Mouse (Mus musculus) right cerebral cortex, postnatal 10 days (tissue): ENCODE measurements around the gene Pacsin1.

Experiments
- DNase-seq, 2 experiments: peaks; one replicate each; pipeline ENCODE4 v3.0.0; 2021; ENCODE audit warnings: low spot score in 2 of 2

Gene Pacsin1

GRCm38 (mm10) chr17:27677756-27678155 is 22.4 kb downstream of the Pacsin1 start:
- no peak for DNase-seq

- DNase-seq = peak; percentile 75 to 76
Observed at GRCm38 (mm10) chr17:27678924-27679813, 23.9 kb downstream of the Pacsin1 start.

- peak; percentile 93 to 94 for DNase-seq
Observed at GRCm38 (mm10) chr17:27684886-27685549, 29.7 kb downstream of the Pacsin1 start.

- DNase-seq = no peak
Observed at GRCm38 (mm10) chr17:27685550-27685913, 30.2 kb downstream of the Pacsin1 start.

- no peak for DNase-seq
Observed at GRCm38 (mm10) chr17:27686395-27686794, 31.1 kb downstream of the Pacsin1 start.

GRCm38 (mm10) chr17:27690993-27691693 is 35.8 kb downstream of the Pacsin1 start:
- no peak for DNase-seq

GRCm38 (mm10) chr17:27699641-27700244 is 44.4 kb downstream of the Pacsin1 start:
- no peak for DNase-seq

- no peak for DNase-seq
Observed at GRCm38 (mm10) chr17:27700812-27701211, 45.5 kb downstream of the Pacsin1 start.

- no peak for DNase-seq
Observed at GRCm38 (mm10) chr17:27701856-27702255, 46.5 kb downstream of the Pacsin1 start.

GRCm38 (mm10) chr17:27702518-27702917 is 47.2 kb downstream of the Pacsin1 start:
- no peak for DNase-seq

GRCm38 (mm10) chr17:27703961-27704621 is 48.8 kb downstream of the Pacsin1 start:
- DNase-seq = no peak

GRCm38 (mm10) chr17:27705661-27706060 is 50.4 kb downstream of the Pacsin1 start:
- DNase-seq = no peak

- peak in 1 of 2 experiments; percentile 76 for DNase-seq
Observed at GRCm38 (mm10) chr17:27707954-27708661, 52.8 kb downstream of the Pacsin1 start.

GRCm38 (mm10) chr17:27709650-27710049 is 54.3 kb downstream of the Pacsin1 start:
- DNase-seq = no peak

GRCm38 (mm10) chr17:27712832-27713231 is 57.5 kb downstream of the Pacsin1 start:
- no peak for DNase-seq

GRCm38 (mm10) chr17:27716804-27717203 is 61.5 kb downstream of the Pacsin1 start:
- DNase-seq = no peak

- peak; percentile 76 to 81 for DNase-seq
Observed at GRCm38 (mm10) chr17:27718250-27718649, 62.9 kb downstream of the Pacsin1 start.

GRCm38 (mm10) chr17:27719663-27720062 is 64.4 kb downstream of the Pacsin1 start:
- DNase-seq = no peak

- no peak for DNase-seq
Observed at GRCm38 (mm10) chr17:27720326-27720725, 65.0 kb downstream of the Pacsin1 start.

- peak; percentile 65 to 77 for DNase-seq
Observed at GRCm38 (mm10) chr17:27721125-27721664, 65.9 kb downstream of the Pacsin1 start.
